Mouse (Mus musculus): ENCODE data around the gene Fam178b. TPM values are rescaled to one million over a fixed set of nuclear protein-coding genes. Genes with fewer than 3 reads are reported as not detected.

Fam178b gene
- polyA plus RNA-seq, 1 experiment from 2014 or later, result 0.59 TPM

DNA sequence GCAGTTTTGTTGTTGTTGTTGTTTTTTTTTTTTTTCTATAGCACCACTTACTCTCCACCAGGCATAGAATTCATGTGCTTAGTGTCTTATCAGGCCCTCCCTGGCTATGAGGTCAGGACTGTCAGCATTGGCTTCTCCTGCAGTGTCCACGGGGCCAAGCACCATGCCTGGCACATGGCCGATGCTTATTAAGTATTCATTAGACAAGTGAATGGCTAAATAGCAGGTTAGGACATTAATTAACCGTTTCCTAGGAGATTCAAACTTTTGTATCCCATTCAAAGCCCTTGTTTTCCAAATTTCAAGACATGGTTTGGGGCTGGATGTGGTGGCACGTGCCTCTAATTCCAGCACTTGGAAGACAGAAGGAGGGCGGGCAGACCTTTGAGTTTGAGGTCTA lies 101.7 kb downstream of the Fam178b start:
- WGBS, result 77% methylated on average over 5 of the region's 5 CpGs
- peak overlapping the region; percentile 91 for H3K27ac ChIP-seq (replicated peaks)

DNA sequence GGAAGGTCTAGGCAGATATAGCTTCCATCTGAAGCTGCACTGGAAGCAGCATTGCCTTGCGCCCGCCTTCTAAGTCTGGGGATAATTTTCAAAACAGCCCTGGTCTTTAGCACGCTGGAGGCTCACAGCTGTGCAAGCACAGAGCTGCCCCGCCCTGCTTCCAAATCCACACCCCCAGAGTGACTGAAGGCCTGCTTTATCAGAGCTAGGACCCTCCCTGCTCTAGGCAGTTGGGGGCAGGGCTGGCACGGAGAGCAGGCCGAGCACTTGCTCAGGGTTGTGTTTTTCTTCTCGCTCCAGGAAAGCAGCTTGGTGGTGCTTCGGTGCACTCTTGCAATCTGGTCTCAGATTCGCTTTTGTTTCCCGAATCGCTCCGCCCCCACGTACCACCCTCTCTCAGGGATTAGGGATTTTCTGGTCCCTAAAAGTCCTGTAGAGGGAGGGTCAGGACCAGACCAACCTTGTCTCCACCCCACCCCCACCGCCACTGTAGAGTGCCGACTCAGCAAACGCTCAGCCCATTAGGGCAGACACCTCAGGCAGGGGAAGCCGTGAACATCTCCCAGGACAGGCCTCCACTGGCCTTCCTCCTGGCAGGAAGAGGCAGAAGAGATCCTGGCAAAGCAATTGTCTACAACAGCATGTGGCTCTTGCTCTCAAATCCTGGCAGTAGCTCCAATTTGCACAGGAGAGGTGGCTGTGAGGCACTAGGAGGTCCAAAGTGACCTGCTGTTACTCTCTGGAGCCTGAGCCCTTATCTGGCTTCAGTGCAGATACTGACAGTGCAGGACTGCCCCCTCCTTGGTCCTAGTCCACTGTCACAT lies 102.4 kb downstream of the Fam178b start:
- WGBS, result 2% methylated on average over 17 of the region's 17 CpGs
- peaks cover 19% of the 10 kb centered on the region for H3K4me1 ChIP-seq (replicated peaks; ENCODE audit: control insufficient read depth, insufficient read depth)
- H3K9ac ChIP-seq (ENCODE audit: low read length), result peak overlapping the region; percentile 52
- peak overlapping the region; percentile 18 for H3K4me3 ChIP-seq (ENCODE audit: low read depth, low read length)
- ATAC-seq (ENCODE audit: low FRiP score, low TSS enrichment) (peak; percentile 90), DNase-seq (ENCODE audit: low spot score) (peak; percentile 86)
- TF ChIP-seq CTCF (IDR thresholded peaks at IDR 0.05; ENCODE audit: low read depth) (no peak), EP300 (optimal IDR thresholded peaks at IDR 0.05) (no peak)
- H3K36me3 ChIP-seq (ENCODE audit: control insufficient read depth, insufficient read depth, low read length), result no peaks in the 10 kb centered on the region
- H3K27me3 ChIP-seq (ENCODE audit: control insufficient read depth, insufficient read depth, low read length), result no peaks in the 10 kb centered on the region
- no peaks in the 10 kb centered on the region for H3K9me3 ChIP-seq (ENCODE audit: control insufficient read depth, low read length)
- H3K4me2 ChIP-seq (replicated peaks; ENCODE audit: low read depth), result peak overlapping the region; percentile 45
- H3K27ac ChIP-seq (replicated peaks), result peak overlapping the region; percentile 91

More for the DNA sequence above, 101.7 kb downstream of the Fam178b start:
- Histone ChIP-seq H3K4me1 (replicated peaks; ENCODE audit: control insufficient read depth, insufficient read depth) (peaks cover 19% of the 10 kb centered on the region), H3K9ac (ENCODE audit: low read length) (no peak overlapping the region), H3K9me3 (ENCODE audit: control insufficient read depth, low read length) (no peaks in the 10 kb centered on the region), H3K4me3 (ENCODE audit: low read depth, low read length) (no peak overlapping the region), H3K4me2 (replicated peaks; ENCODE audit: low read depth) (0 out of 2 replicates have a peak overlapping the region, but pooled peaks have one; percentile 45), H3K36me3 (ENCODE audit: control insufficient read depth, insufficient read depth, low read length) (no peaks in the 10 kb centered on the region), H3K27me3 (ENCODE audit: control insufficient read depth, insufficient read depth, low read length) (no peaks in the 10 kb centered on the region)
- ATAC-seq (ENCODE audit: low FRiP score, low TSS enrichment) (no peak), DNase-seq (ENCODE audit: low spot score) (no peak)
- TF ChIP-seq CTCF (IDR thresholded peaks at IDR 0.05; ENCODE audit: low read depth) (no peak), EP300 (optimal IDR thresholded peaks at IDR 0.05) (no peak)

- peak; percentile 70 for DNase-seq (ENCODE audit: low spot score)
- WGBS, result 20% methylated on average over 6 of the region's 6 CpGs
- peak overlapping the region; percentile 18; the same call in 1 of the 2 replicates for H3K4me3 ChIP-seq (ENCODE audit: low read depth, low read length)
- peak overlapping the region; percentile 52 for H3K9ac ChIP-seq (ENCODE audit: low read length)
- H3K9me3 ChIP-seq (ENCODE audit: control insufficient read depth, low read length), result no peaks in the 10 kb centered on the region
- TF ChIP-seq CTCF (IDR thresholded peaks at IDR 0.05; ENCODE audit: low read depth) (no peak), EP300 (optimal IDR thresholded peaks at IDR 0.05) (no peak)
- peak overlapping the region; percentile 45 for H3K4me2 ChIP-seq (replicated peaks; ENCODE audit: low read depth)
- peak; percentile 76 for ATAC-seq (ENCODE audit: low FRiP score, low TSS enrichment)
- no peaks in the 10 kb centered on the region for H3K27me3 ChIP-seq (ENCODE audit: control insufficient read depth, insufficient read depth, low read length)
- H3K36me3 ChIP-seq (ENCODE audit: control insufficient read depth, insufficient read depth, low read length), result no peaks in the 10 kb centered on the region
- peak overlapping the region; percentile 91 for H3K27ac ChIP-seq (replicated peaks)
- peaks cover 19% of the 10 kb centered on the region for H3K4me1 ChIP-seq (replicated peaks; ENCODE audit: control insufficient read depth, insufficient read depth)
Observed at GRCm38 (mm10) chr1:36579974-36580383, 103.0 kb downstream of the Fam178b start.

GRCm38 (mm10) chr1:36576991-36577675 lies 105.8 kb downstream of the Fam178b start:
- 65% methylated on average over 6 of the region's 6 CpGs for WGBS
- peak; percentile 69 for DNase-seq (ENCODE audit: low spot score)
- Histone ChIP-seq H3K9ac (ENCODE audit: low read length) (no peak overlapping the region), H3K27me3 (ENCODE audit: control insufficient read depth, insufficient read depth, low read length) (no peaks in the 10 kb centered on the region), H3K9me3 (ENCODE audit: control insufficient read depth, low read length) (no peaks in the 10 kb centered on the region), H3K27ac (replicated peaks) (no peak overlapping the region), H3K4me2 (replicated peaks; ENCODE audit: low read depth) (no peak overlapping the region), H3K4me3 (ENCODE audit: low read depth, low read length) (no peak overlapping the region), H3K4me1 (replicated peaks; ENCODE audit: control insufficient read depth, insufficient read depth) (peaks cover 28% of the 10 kb centered on the region), H3K36me3 (ENCODE audit: control insufficient read depth, insufficient read depth, low read length) (no peaks in the 10 kb centered on the region)
- ATAC-seq (ENCODE audit: low FRiP score, low TSS enrichment), result 0 out of 2 replicates have a peak, but pooled peaks have one; percentile 30
- TF ChIP-seq EP300 (optimal IDR thresholded peaks at IDR 0.05) (no peak), CTCF (IDR thresholded peaks at IDR 0.05; ENCODE audit: low read depth) (no peak)

- Histone ChIP-seq H3K4me2 (replicated peaks; ENCODE audit: low read depth) (no peak overlapping the region), H3K27ac (replicated peaks) (0 out of 2 replicates have a peak overlapping the region, but pooled peaks have one; percentile 18), H3K27me3 (ENCODE audit: control insufficient read depth, insufficient read depth, low read length) (no peaks in the 10 kb centered on the region), H3K36me3 (ENCODE audit: control insufficient read depth, insufficient read depth, low read length) (no peaks in the 10 kb centered on the region), H3K9me3 (ENCODE audit: control insufficient read depth, low read length) (no peaks in the 10 kb centered on the region), H3K4me1 (replicated peaks; ENCODE audit: control insufficient read depth, insufficient read depth) (peaks cover 24% of the 10 kb centered on the region), H3K9ac (ENCODE audit: low read length) (no peak overlapping the region), H3K4me3 (ENCODE audit: low read depth, low read length) (no peak overlapping the region)
- DNase-seq (ENCODE audit: low spot score) (no peak), ATAC-seq (ENCODE audit: low FRiP score, low TSS enrichment) (no peak)
- WGBS, result 53% methylated on average over 6 of the region's 6 CpGs
- no peak for TF ChIP-seq EP300 (optimal IDR thresholded peaks at IDR 0.05)
- TF ChIP-seq CTCF (IDR thresholded peaks at IDR 0.05; ENCODE audit: low read depth), result no peak
Observed at GRCm38 (mm10) chr1:36575347-36575746, 107.6 kb downstream of the Fam178b start.
